Mouse (Mus musculus): ENCODE results near the gene Kdm1b.

Gene Kdm1b

DNA sequence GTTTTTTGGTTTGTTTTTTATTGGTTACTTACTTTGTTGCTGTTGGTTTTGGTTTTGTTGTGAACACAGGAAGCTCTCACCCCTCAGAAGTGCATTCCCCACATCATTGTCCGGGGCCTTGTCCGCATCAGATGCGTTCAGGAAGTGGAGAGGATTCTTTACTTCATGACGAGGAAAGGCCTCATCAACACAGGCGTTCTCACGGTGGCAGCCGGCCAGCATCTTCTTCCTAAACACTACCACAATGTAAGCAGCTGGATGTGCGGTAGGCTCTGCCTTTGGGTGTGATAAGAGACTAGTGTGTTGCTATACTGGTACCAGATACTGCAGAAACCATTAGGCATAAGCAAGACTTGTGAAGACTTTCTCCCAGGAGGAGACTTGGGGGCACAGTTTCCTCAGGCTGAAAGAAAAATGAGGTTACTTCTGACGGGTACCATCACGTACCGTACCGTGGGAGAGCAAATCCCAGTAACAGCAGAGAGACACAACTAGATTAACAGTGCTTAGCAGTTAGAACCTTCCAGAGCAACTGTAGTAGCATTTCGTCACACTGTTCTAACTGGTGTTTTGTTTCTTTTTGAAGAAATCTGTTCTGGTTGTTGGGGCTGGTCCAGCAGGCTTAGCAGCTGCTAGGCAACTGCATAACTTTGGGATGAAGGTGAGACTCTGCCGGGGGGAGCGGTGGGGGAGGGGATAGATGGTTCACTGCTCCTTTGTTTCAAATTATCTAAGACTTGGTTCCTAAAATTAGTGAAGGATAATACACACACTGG is 20.9 kb downstream of the Kdm1b start:
- DNase-seq: no peak

DNA sequence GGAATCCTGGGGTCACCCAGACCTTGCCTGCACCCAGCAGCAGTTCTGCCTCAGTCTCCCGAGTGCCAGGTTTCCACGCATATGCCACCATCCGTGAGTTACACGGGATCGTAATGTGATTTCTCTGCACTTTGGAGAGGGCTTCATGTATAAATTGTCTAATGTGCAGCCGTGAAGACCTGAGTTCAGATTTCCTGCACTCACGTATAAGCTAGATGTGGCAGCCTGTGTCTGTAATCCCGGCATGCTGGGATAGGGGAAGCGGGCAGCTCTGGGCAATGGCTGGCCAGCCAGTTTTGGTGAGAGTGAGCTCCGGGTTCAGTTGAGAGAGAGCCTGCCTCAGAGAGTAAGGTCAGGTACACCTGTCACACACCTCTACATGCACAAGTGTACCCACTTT is 23.2 kb downstream of the Kdm1b start:
- DNase-seq: no peak

DNA sequence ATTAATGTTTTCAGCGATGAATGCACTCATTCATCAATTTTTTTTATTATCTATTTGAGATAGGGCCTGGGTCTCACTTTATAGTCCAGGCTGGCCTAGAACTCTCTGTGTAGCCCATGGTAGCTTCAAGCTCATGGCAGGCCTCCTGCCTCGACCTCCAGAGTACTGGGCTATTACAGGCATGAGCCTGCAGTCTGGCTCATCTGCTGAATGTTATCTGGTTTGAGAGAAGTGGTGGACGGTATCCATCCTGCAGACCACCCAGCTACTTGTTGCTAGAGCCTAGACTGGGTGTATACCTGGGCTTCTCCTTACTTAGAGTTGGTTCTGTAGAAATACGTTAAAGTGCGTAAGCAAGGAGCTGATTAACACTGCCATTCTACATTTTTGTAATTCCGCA is 23.7 kb downstream of the Kdm1b start:
- no peak for DNase-seq

DNA sequence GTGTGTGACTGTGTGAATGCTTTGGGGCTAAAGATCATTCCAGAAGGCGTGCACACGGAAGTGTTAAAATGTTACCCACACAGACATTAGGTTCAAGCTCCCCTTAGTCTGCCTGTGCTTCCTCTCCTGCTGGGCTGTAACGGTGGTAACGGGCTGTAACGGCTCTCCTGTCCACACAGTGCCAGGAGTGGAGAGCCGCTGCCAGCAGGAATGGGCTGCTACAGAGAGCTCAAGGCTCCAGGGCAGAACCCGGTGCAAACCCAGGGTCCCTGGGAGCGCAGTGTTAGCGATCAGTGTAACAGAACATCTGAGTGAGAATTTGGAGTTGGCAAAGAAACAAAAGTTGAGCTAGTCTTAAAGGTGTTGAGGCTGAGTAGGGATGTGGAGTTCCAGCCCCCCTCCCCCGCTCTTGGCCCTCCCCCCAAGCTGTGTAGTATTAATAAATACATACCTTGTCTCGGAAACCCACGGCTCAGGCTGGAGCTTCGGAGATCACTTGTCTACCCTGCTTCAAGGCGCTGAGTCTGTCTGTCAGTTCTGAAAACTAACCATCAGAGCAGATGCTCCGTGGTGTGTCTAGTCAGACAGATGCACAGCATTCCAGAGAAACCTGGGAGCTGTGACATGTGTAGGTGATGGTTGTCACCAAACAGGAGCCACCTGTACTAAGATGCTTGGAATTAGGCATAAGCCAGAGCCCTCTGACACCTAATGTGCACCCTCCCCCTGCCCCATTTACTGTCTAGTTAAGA is 27.2 kb downstream of the Kdm1b start:
- no peak for DNase-seq

DNA sequence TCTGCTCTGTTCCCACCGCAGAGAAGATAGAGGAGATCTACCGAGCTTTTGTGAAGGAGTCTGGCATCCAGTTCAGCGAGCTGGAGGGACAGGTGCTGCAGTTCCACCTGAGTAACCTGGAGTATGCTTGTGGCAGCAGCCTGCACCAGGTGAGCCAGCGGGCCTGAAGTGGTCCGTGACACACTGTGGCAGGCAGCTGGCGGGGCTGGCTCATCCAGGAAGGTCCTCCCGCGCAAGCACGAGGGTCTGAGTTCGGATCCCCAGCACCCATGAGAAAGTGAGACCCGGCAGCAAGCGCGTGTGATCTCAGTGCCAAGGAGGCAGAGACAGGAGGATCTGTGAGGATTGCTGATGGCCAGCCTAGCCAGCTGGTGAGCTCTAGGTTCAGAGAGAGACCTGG is 28.6 kb downstream of the Kdm1b start:
- DNase-seq: no peak

DNA sequence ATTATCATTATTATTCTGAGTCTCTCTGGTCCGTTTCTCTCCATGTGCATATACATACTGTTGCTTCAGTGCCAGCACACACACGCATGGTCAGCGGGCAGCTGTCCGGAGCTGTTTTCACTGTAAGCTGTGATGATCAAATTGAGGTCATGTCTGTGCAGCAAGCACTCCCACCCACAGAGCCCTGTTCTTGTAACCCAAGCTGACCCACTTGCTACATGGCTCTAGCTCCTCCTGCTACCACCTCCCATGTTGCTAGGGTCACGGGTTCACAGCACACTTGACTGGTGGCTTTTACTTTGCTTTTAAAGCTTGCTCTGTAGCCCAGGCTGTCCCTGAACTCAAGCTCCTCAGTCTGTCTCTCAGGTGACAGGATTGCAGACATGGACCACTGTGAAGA is 29.2 kb downstream of the Kdm1b start:
- no peak for DNase-seq

DNA sequence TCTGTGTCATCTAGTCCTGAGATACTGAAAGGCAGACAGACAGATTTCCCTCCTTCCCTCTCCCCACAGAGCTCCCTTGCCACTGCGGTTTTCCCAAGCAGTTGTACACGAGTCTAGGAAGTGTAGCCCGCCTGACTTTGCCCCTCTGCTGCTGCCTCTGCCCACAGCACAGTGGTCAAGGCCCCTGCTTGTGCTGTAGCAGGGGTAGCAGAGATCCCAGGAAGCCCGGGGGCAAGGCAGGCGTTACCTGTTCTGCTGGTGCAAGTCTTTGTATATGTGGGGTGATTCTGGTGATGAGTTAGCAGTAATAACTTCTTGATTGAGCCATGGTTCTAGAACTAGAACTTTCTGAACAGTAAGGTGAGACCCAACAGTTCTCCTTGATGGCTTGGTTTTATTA is 32.9 kb downstream of the Kdm1b start:
- no peak for DNase-seq

DNA sequence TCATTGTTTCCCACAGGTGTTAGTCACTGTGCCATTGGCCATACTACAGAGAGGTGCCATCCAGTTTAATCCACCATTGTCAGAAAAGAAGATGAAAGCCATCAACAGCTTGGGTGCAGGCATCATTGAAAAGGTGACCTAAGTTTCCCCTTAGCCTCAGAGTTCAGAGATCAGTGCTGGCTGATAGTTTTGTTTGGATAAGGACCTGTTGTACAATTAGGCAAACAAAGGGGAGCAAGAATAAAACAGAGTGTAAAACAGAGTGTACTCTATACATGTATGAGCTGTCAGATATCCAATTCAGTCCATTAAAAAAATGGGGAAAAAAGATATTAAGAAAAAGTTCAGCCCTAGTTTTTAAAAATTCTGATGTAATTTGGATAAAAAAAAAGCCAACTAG is 34.1 kb downstream of the Kdm1b start:
- DNase-seq: no peak

DNA sequence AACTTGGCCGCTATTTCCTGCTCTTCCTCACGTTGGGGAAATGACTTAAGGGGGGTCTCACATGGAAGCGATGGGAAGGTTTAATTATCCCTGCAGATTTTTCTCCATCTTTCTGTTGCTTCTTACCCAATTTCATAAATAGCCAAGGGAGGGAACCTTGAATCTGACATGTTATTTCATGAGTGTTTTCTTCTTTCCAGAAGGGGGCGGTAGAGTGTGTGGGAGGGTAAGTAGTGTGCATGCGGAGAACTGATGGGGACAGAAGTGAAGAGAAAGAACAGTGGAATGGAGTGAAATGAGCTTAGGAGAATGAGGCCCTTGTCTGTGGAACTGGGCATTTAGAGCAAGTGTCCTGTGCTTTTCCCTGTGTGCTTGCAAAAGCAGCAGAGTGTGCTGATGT is 35.5 kb downstream of the Kdm1b start:
- no peak for DNase-seq

DNA sequence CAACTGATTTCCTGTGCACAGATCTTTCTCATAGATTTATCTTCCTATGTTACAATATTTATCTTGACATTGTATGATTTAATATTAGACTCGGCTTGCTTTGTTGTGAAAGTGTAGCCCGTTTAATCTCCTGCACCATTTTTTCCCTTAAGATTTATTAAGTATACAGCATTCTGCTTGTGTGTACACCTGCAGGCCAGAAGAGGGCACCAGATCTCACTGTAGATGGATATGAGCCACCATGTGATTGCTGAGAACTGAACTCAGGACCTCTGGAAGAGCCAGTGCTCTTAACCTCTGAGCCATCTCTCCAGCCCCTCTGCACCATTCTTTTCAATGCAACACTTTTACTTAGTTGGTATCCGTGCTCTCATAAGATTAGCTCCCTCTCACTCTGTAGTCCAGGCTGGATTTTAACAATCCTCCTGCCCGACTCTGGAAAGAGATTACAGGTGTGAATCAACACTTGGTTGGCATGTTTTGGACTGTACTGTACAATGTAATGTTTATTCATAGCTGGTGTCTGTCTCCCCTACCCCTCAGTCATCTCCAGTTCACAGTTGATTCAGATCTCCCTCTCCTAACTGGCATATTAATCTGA is 37.7 kb downstream of the Kdm1b start:
- peak in 1 of 2 experiments; percentile 24 for DNase-seq

DNA sequence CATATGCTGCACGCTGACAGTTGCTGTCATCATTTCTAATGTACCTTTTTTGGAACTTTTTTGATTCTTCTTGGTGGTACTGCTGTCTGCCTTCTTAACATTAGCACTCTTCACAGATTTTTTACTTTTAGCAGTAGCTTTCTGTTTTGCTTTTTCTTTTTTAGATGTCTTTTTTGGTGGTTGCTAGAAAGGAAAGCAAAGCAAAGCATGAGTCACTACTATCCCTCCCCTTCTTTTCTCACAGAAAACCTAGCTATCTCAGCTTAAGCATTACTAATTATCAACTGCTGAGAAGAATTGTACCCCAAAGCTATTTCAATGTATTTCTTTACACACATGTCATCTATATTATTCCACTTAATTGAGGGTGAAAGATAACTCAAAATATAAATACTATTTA is 45.1 kb downstream of the Kdm1b start:
- no peak for DNase-seq

DNA sequence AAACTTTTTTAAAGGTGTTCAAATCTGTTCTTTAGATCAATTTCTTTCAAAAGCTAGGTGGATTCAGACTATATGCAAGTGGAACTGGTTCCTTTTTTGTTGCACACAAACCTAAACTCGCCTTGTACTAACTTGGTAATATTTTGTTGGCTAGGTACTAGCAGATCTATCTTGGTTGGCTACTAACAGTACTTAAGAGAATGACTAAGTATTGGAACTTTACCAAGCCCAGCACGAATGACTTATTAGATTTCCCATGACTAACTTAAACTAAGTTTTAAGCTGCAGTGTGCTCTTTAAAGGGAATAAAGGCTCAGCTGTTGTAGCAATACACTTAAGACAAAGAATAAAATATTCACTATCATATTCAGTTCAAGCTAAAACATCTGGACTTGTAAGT is 46.0 kb downstream of the Kdm1b start:
- DNase-seq: no peak

DNA sequence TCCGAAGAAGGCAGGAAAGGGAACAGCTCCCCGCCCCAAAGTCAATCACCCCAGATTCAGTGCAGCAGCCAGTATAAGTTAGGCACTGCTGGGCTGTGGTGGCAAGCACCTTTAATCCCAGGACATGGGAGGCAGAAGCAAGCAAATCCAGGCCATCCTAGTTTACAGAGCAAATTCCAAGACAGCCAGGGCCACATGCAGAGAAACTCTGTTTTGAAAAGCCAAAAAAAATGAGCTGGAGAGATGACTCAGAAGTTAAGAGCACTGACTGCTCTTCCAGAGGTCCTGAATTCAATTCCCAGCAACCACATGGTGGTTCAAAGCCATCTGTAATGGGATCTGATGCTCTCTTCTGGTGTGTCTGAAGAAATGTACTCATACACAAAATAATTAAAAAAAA is 50.5 kb downstream of the Kdm1b start:
- no peak for DNase-seq

DNA sequence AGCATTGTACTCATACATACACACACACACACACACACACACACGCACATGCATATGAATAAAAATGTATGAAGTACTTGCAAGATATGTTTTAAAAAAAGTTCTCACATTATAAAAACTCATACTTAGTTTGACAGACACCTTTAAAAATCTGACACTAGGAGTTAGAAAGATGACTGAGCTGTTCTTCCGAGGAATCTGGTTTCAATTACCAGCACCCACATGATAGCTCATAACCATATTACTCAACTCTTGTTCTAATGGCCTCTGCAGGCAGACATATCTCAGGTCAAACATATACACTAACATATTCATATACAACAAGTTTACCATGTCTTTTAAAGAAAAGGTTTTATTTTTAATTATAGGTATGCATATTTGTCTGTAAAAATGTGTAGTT is 53.3 kb downstream of the Kdm1b start:
- no peak for DNase-seq

DNA sequence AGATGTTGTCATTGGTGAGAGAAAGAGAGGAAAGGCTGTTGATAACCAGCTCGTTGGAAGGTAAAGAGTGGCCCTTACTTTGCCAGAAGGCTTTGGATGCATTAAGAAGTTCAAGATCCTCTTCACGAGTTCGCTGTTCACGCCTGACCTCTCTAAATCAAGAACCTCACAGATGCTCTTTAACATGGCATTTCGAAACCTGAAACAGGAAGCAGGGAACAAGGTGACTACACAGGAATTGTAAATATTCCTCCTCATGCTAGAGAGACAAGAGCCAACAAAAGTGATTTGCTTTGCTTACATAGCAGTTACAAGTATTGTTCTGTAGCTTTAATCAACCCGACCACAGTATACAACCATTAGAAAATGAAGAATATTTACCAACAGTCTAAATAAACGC is 56.0 kb downstream of the Kdm1b start:
- DNase-seq: no peak

DNA sequence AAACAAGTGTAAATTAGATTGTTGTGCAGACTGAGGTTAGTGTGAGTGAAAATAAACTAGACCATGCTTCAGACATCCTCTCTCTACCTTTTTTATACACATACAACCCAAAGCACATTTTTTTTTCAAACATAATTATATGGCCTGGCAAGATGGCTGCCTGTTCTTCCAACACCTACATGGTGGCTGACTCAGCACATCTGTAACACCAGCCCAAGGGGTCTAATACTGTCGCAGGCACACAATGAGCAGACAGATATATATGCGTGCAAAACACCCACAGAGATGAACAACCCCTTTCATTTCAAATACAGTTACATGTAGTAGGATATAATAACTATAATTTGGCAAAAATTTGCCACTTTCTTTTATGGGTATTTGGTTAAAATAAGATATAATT is 57.3 kb downstream of the Kdm1b start:
- DNase-seq: no peak

DNA sequence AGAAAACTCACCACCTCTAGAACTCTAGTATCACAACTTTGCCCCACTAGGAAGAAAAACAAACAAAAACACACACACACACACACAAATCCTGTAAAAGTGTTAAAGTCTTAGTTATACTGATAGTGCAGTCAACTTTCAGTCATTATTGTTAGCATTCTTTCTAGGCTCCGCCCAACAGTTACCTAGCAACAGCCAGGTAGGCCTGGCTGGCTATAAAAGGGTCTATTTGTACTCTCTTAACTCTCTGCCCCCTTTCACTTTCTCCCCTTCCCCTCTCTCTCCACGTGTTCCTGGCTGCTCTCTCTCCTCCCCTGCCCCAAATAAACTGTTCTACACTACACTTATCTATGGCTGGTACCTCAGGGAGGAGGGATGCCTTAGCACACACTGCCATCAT is 60.8 kb downstream of the Kdm1b start:
- DNase-seq: no peak

DNA sequence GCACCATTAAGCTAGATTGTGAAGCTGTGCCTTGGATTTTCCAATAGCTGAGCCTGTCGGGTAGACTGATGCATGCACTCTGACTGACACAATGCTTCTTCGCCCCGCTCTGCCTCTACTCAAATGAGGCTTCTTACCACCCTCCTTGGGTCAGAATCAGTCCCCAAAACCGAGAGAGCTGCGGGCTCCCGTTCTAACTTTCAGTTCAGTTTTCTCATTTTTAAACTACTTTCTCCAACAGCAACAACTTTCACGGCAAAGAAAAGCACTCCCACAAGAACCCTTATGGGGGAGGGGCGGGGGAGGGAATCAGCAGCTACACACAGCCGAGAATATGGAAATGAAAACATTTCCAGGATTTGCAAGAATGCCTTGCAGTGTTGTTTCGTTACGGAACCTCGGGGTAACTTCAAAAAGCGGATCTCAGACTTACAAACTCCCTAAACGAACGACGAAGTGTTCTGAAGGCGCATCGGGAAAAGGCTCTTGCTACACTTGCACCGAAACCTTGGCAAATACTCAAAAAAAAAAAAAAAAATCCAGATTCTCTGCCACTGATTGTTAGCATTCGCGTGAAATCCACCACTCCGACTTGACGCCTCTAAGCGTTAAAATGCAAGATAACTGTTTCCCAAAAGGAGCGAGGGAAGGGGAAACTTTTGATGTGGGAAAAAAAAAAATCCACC is 61.7 kb downstream of the Kdm1b start:
- DNase-seq: peak; percentile 15 to 18

DNA sequence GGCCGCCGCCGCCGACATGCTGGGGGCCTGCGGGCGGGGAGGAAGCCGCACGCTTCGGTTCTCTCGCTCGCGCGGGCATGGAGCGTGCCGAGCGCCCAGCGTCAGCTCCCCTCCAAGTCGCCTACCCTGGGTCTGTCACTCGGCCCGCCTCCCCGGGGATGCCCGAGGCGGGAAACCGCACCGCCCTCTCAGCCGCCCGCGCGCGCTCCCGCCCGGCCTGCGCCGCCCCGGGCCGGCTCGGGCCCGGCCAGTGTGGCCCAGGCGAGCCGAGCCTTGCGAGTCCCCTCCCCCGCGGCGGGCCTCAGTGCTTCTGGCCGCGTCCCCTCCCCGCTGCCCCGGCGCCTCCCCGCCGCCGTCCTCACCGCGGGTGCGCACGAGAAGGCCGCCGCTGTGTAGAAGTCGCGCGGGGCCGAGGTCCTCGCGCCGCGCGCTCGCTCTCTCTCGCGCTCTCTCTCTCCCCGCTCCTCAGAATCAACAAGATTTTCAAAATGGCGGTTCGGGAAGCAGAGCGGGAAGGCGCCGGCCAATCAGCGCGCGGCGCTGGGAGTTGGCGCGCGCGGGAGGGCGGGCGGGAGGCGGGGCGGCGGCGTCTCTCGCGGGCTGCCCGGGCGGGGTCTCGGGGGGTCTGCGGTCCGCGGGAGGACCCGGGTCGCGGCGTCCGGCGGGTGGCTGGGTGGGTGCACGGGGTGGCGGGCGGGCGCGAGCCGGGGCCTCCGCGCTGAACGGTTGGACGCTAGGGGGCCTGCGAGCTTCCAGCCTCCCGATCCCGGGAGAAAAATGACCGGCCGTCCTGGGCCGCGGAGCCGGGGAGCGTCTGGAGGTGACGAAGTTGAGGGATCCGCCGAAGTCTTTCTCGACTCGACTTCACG is 62.6 kb downstream of the Kdm1b start, which contains the start of gene Dek:
Gene Dek (minus strand): TSS at position 491 of the 869 bp plus-strand sequence.
- peak; percentile 84 to 87 for DNase-seq

DNA sequence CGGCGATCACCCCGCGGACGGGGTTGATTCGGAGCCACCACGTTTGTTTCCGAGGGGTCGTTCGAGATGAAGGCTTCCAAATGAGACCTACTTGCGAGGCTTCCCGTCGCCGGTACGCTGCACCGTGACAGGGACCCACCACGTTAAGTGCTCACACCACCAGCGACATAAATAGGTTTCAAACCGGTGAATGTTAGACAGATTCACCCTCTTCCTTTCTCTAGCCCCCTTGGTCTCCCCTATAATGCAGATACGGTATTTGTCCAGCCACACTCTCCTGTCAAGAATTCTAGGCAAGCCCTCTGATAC is 63.2 kb downstream of the Kdm1b start:
- DNase-seq: no peak

DNA sequence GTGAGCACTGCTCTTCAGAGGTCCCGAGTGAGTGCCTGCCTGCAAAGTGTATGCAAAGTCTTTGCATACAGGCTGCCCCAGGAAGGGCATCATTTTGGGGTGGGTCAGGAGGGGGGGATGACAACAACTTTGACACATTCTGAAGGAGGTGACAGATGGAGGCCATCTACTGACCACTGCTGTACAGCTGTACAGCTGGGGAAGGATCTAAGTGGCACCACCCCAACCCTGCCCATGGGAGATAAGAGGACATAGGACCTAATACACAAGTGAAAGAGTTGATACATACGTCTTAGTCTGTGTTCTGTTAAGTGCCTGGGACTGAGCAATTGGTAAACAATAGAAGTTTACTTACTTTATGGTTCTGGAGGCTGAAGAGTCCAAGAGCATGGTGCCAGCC is 65.9 kb downstream of the Kdm1b start:
- DNase-seq: no peak

DNA sequence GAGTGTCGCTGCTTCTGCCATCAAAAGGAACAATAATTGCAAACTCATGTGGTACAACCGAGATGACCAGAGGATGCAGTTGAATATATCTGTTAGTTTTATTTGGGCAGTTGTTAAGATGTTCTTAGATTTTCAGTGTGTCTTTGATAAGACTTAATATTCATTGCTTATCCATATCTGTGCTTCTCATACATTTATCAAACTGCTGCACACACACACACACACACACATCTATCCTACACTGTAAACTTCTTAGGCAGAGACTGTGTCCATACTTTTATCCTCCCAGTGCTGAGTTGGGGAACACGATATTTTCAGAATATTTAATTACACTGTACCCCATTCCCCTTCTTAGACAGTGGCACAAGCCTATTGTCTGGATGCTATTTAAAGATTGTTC is 67.9 kb downstream of the Kdm1b start:
- DNase-seq: no peak

DNA sequence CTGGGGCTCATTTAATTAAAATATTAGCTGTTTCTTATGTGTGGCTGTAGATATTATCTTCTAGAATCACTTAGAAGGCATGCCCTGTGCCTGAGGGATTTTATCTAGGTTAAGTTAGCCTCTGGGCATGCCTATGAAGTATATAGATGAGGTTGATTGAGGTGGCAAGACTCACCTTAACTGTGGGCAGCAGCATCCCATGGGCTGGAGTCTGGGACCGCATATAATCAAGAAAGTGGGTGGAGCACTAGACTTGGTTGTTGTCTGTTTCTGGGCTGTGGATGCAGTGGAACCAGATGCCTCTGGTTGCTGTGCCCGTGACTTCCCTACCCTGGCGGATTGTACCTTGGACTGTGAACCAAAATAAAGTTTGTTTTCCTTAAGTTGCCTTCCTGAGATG is 68.8 kb downstream of the Kdm1b start:
- DNase-seq: no peak

All from thymus, postnatal 36 days (tissue).